Mouse (Mus musculus): ENCODE measurements at regions not wholly inside any gene's neighbourhood (a gene's known extent, or its start where the extent isn't known, plus 50 kb on each side); places are given as distances from the start of the nearest gene placed in this dataset.

- TF ChIP-seq POLR2A (IDR thresholded peaks at IDR 0.05; ENCODE audit: insufficient read depth, low read depth, low read length) = no peak
- no peak for TF ChIP-seq CTCF (IDR thresholded peaks at IDR 0.05; ENCODE audit: insufficient read depth, low read depth, low read length)
Observed at GRCm38 (mm10) chr10:24535461-24535860, 59.8 kb upstream of the Ccn2 start.
